Mouse (Mus musculus): ENCODE data around the gene Khdc4. TPM values are rescaled to one million over a fixed set of nuclear protein-coding genes. Genes with fewer than 3 reads are reported as not detected.
"Not testable (repeated sequence)": the region's sequence is repeated elsewhere in the genome, so short reads cannot be mapped to it uniquely, and the experiment has no call there.

The Khdc4 gene
- polyA plus RNA-seq, 1 experiment from 2014 or later = 18.8 TPM

- WGBS (ENCODE audit: insufficient replicate concordance) = 90% methylated on average over 1 of the region's 1 CpGs
- ATAC-seq (no peak), DNase-seq (no peak)
- H3K27ac ChIP-seq (ENCODE audit: low read depth) = no peak overlapping the region
- no peaks in the 10 kb centered on the region for H3K27me3 ChIP-seq (ENCODE audit: insufficient read depth, low read length)
- H3K4me2 ChIP-seq (ENCODE audit: low read depth, low read length) = no peak overlapping the region
- H3K9me3 ChIP-seq (ENCODE audit: low read length) = no peaks in the 10 kb centered on the region
- H3K36me3 ChIP-seq (replicated peaks; ENCODE audit: insufficient read depth, low read length) = peaks cover 92% of the 10 kb centered on the region
- TF ChIP-seq EP300 (IDR thresholded peaks at IDR 0.05; ENCODE audit: low read depth) = no peak
- H3K4me3 ChIP-seq (ENCODE audit: low read depth, low read length) = no peak overlapping the region
- H3K9ac ChIP-seq (replicated peaks) = no peak overlapping the region
- H3K4me1 ChIP-seq (ENCODE audit: insufficient read depth) = no peaks in the 10 kb centered on the region
Observed at GRCm38 (mm10) chr3:88698051-88698450, 12.4 kb downstream of the Khdc4 start.

- TF ChIP-seq CTCF (IDR thresholded peaks at IDR 0.05; ENCODE audit: low read depth) (no peak), EP300 (IDR thresholded peaks at IDR 0.05; ENCODE audit: low read depth) (no peak)
- DNase-seq (no peak), ATAC-seq (no peak)
- no peak overlapping the region for H3K27ac ChIP-seq (ENCODE audit: low read depth)
- no peak overlapping the region for H3K4me3 ChIP-seq (ENCODE audit: low read depth, low read length)
- 86% methylated on average over 6 of the region's 6 CpGs for WGBS (ENCODE audit: insufficient replicate concordance)
- peaks cover 91% of the 10 kb centered on the region for H3K36me3 ChIP-seq (replicated peaks; ENCODE audit: insufficient read depth, low read length)
- H3K9me3 ChIP-seq (ENCODE audit: low read length) = no peaks in the 10 kb centered on the region
- no peak overlapping the region for H3K4me2 ChIP-seq (ENCODE audit: low read depth, low read length)
- H3K9ac ChIP-seq (replicated peaks) = no peak overlapping the region
- H3K27me3 ChIP-seq (ENCODE audit: insufficient read depth, low read length) = no peaks in the 10 kb centered on the region
- no peaks in the 10 kb centered on the region for H3K4me1 ChIP-seq (ENCODE audit: insufficient read depth)
Observed at GRCm38 (mm10) chr3:88698834-88699233, 13.2 kb downstream of the Khdc4 start.

GRCm38 (mm10) chr3:88700247-88700646 is 14.6 kb downstream of the Khdc4 start:
- H3K27ac ChIP-seq (ENCODE audit: low read depth) = no peak overlapping the region
- 94% methylated on average over 3 of the region's 3 CpGs for WGBS (ENCODE audit: insufficient replicate concordance)
- H3K9ac ChIP-seq (replicated peaks) = no peak overlapping the region
- no peak for ATAC-seq
- TF ChIP-seq EP300 (IDR thresholded peaks at IDR 0.05; ENCODE audit: low read depth) = no peak
- no peak for TF ChIP-seq CTCF (IDR thresholded peaks at IDR 0.05; ENCODE audit: low read depth)
- no peaks in the 10 kb centered on the region for H3K27me3 ChIP-seq (ENCODE audit: insufficient read depth, low read length)
- no peak overlapping the region for H3K4me3 ChIP-seq (ENCODE audit: low read depth, low read length)
- H3K36me3 ChIP-seq (replicated peaks; ENCODE audit: insufficient read depth, low read length) = peaks cover 90% of the 10 kb centered on the region
- DNase-seq = no peak
- H3K4me2 ChIP-seq (ENCODE audit: low read depth, low read length) = no peak overlapping the region
- no peaks in the 10 kb centered on the region for H3K9me3 ChIP-seq (ENCODE audit: low read length)
- no peaks in the 10 kb centered on the region for H3K4me1 ChIP-seq (ENCODE audit: insufficient read depth)

- Histone ChIP-seq H3K36me3 (replicated peaks; ENCODE audit: insufficient read depth, low read length) (peaks cover 86% of the 10 kb centered on the region), H3K4me3 (ENCODE audit: low read depth, low read length) (no peak overlapping the region), H3K27ac (ENCODE audit: low read depth) (no peak overlapping the region), H3K27me3 (ENCODE audit: insufficient read depth, low read length) (no peaks in the 10 kb centered on the region), H3K9ac (replicated peaks) (no peak overlapping the region), H3K4me2 (ENCODE audit: low read depth, low read length) (no peak overlapping the region), H3K9me3 (ENCODE audit: low read length) (no peaks in the 10 kb centered on the region), H3K4me1 (ENCODE audit: insufficient read depth) (no peaks in the 10 kb centered on the region)
- ATAC-seq (no peak), DNase-seq (no peak)
- WGBS (ENCODE audit: insufficient replicate concordance) = 81% methylated on average over 3 of the region's 3 CpGs
- TF ChIP-seq CTCF (IDR thresholded peaks at IDR 0.05; ENCODE audit: low read depth) (no peak), EP300 (IDR thresholded peaks at IDR 0.05; ENCODE audit: low read depth) (no peak)
Observed at GRCm38 (mm10) chr3:88701222-88701621, 15.6 kb downstream of the Khdc4 start.

- Histone ChIP-seq H3K4me1 (ENCODE audit: insufficient read depth) (peaks cover 16% of the 10 kb centered on the region), H3K4me2 (ENCODE audit: low read depth, low read length) (no peak overlapping the region), H3K36me3 (replicated peaks; ENCODE audit: insufficient read depth, low read length) (peaks cover 50% of the 10 kb centered on the region), H3K9ac (replicated peaks) (no peak overlapping the region), H3K27me3 (ENCODE audit: insufficient read depth, low read length) (no peaks in the 10 kb centered on the region), H3K27ac (ENCODE audit: low read depth) (no peak overlapping the region), H3K4me3 (ENCODE audit: low read depth, low read length) (no peak overlapping the region), H3K9me3 (ENCODE audit: low read length) (no peaks in the 10 kb centered on the region)
- ATAC-seq (no peak), DNase-seq (no peak)
- no peak for TF ChIP-seq EP300 (IDR thresholded peaks at IDR 0.05; ENCODE audit: low read depth)
- no peak for TF ChIP-seq CTCF (IDR thresholded peaks at IDR 0.05; ENCODE audit: low read depth)
- 84% methylated on average over 4 of the region's 4 CpGs for WGBS (ENCODE audit: insufficient replicate concordance)
Observed at GRCm38 (mm10) chr3:88713709-88714108, 28.1 kb downstream of the Khdc4 start.

- no peak overlapping the region for H3K9ac ChIP-seq (replicated peaks)
- H3K9me3 ChIP-seq (ENCODE audit: low read length) = no peaks in the 10 kb centered on the region
- H3K4me2 ChIP-seq (ENCODE audit: low read depth, low read length) = no peak overlapping the region
- 69% methylated on average over 2 of the region's 2 CpGs for WGBS (ENCODE audit: insufficient replicate concordance)
- no peak overlapping the region for H3K27ac ChIP-seq (ENCODE audit: low read depth)
- no peak overlapping the region for H3K4me3 ChIP-seq (ENCODE audit: low read depth, low read length)
- DNase-seq (no peak), ATAC-seq (no peak)
- peaks cover 44% of the 10 kb centered on the region for H3K36me3 ChIP-seq (replicated peaks; ENCODE audit: insufficient read depth, low read length)
- TF ChIP-seq CTCF (IDR thresholded peaks at IDR 0.05; ENCODE audit: low read depth) = no peak
- TF ChIP-seq EP300 (IDR thresholded peaks at IDR 0.05; ENCODE audit: low read depth) = no peak
- no peaks in the 10 kb centered on the region for H3K27me3 ChIP-seq (ENCODE audit: insufficient read depth, low read length)
- H3K4me1 ChIP-seq (ENCODE audit: insufficient read depth) = peaks cover 26% of the 10 kb centered on the region
Observed at GRCm38 (mm10) chr3:88714725-88715124, 29.1 kb downstream of the Khdc4 start.

- H3K4me3 ChIP-seq (ENCODE audit: low read depth, low read length); H3K9me3 ChIP-seq (ENCODE audit: low read length); ATAC-seq; H3K27me3 ChIP-seq (ENCODE audit: insufficient read depth, low read length); DNase-seq; H3K4me2 ChIP-seq (ENCODE audit: low read depth, low read length); H3K9ac ChIP-seq (replicated peaks); H3K27ac ChIP-seq (ENCODE audit: low read depth): not testable (repeated sequence)
- WGBS (ENCODE audit: insufficient replicate concordance) = 86% methylated on average over 5 of the region's 5 CpGs
- Histone ChIP-seq H3K36me3 (replicated peaks; ENCODE audit: insufficient read depth, low read length) (peaks cover 40% of the 10 kb centered on the region), H3K4me1 (ENCODE audit: insufficient read depth) (peaks cover 26% of the 10 kb centered on the region)
Observed at GRCm38 (mm10) chr3:88715716-88716115, 30.1 kb downstream of the Khdc4 start.
